Mouse (Mus musculus) small intestine, adult 2 months (tissue): Measurements from ENCODE around the gene Rabl6. TPM values are rescaled to one million over a fixed set of nuclear protein-coding genes. Genes with fewer than 3 reads are reported as not detected.

Experiments
- H3K27ac ChIP-seq: fragments of 200-500 bp; 2 replicates; pipeline ENCODE4 v1.5.1; 2012; ENCODE audit warnings: low read depth, low read length, control low read depth, inconsistent platforms; ENCODE audit not compliant: insufficient read depth
- H3K27me3 ChIP-seq: fragments of 200-500 bp; 2 replicates; pipeline ENCODE4 v1.6.1; 2012; ENCODE audit warnings: mild to moderate bottlenecking, moderate library complexity, low read length, inconsistent platforms; ENCODE audit not compliant: control insufficient read depth, insufficient read depth
- H3K36me3 ChIP-seq: fragments of 200-500 bp; 2 replicates; pipeline ENCODE4 v1.6.1; 2012; ENCODE audit warnings: mild to moderate bottlenecking, low read length, control low read depth, inconsistent platforms; ENCODE audit not compliant: control insufficient read depth, insufficient read depth
- H3K4me1 ChIP-seq: fragments of 200-500 bp; 2 replicates; pipeline ENCODE4 v1.6.1; 2012; ENCODE audit warnings: low read length, inconsistent platforms, mixed read lengths; ENCODE audit not compliant: control insufficient read depth, insufficient read depth, insufficient read length
- H3K4me3 ChIP-seq: fragments of 200-500 bp; 2 replicates; pipeline ENCODE4 v1.5.1; 2012; ENCODE audit warnings: low read depth, mild to moderate bottlenecking, control low read depth, inconsistent platforms, low read length, moderate library complexity
- CTCF ChIP-seq: fragments of 200-500 bp; IDR thresholded peaks from 2 replicates; pipeline ENCODE4 v1.5.1; 2012; ENCODE audit warnings: low read depth, mild to moderate bottlenecking, control low read depth, inconsistent platforms, low read length, moderate library complexity, mixed read lengths; ENCODE audit not compliant: insufficient replicate concordance, insufficient read length; ENCODE audit errors: extremely low read depth
- POLR2A ChIP-seq: fragments of 200-500 bp; IDR thresholded peaks from 2 replicates; pipeline ENCODE4 v1.6.1; 2012; ENCODE audit warnings: low read depth, mild to moderate bottlenecking, control low read depth, inconsistent platforms, low read length, moderate library complexity
- WGBS: fragments of 180-500 bp; shearing (Covaris S2); methylation state at CpG from one replicate; pipeline ENCODE4 v1.1.7; 2018; 5-methylcytosine and 5-hydroxymethylcytosine counted together
- polyA plus RNA-seq: library from polyadenylated mRNA; depleted of rRNA; stranded (reverse); fragments of >200 nt; gene quantifications from 2 replicates; pipeline ENCODE4 v1.2.3, GENCODE M21; 2012

Rabl6 gene
- polyA plus RNA-seq, 1 experiment: 47.6 TPM

GRCm38 (mm10) chr2:25583571-25583970 lies 24.8 kb downstream of the Rabl6 start:
- H3K27me3 ChIP-seq: peaks cover 17% of the 10 kb centered on the region
- H3K36me3 ChIP-seq: peaks cover 25% of the 10 kb centered on the region
- TF ChIP-seq POLR2A (no peak), CTCF (no peak)
- no peak overlapping the region for H3K4me3 ChIP-seq
- WGBS: 68% methylated on average over 4 of the region's 4 CpGs
- no peak overlapping the region for H3K27ac ChIP-seq
- peaks cover 21% of the 10 kb centered on the region for H3K4me1 ChIP-seq

GRCm38 (mm10) chr2:25583120-25583481 lies 25.2 kb downstream of the Rabl6 start:
- WGBS: 63% methylated on average over 6 of the region's 6 CpGs
- TF ChIP-seq CTCF: no peak
- TF ChIP-seq POLR2A: no peak
- Histone ChIP-seq H3K36me3 (peaks cover 25% of the 10 kb centered on the region), H3K27ac (no peak overlapping the region), H3K27me3 (peaks cover 22% of the 10 kb centered on the region), H3K4me1 (peaks cover 21% of the 10 kb centered on the region), H3K4me3 (no peak overlapping the region)

- no peak overlapping the region for H3K4me3 ChIP-seq
- H3K36me3 ChIP-seq: peaks cover 23% of the 10 kb centered on the region
- WGBS: 55% methylated on average over 12 of the region's 12 CpGs
- no peak overlapping the region for H3K27ac ChIP-seq
- H3K4me1 ChIP-seq: peaks cover 22% of the 10 kb centered on the region
- no peak for TF ChIP-seq POLR2A
- TF ChIP-seq CTCF: no peak
- H3K27me3 ChIP-seq: peaks cover 27% of the 10 kb centered on the region
These were observed 25.7 kb downstream of the Rabl6 start for GRCm38 (mm10) chr2:25582466-25583119.

- Histone ChIP-seq H3K4me1 (peaks cover 26% of the 10 kb centered on the region), H3K27ac (no peak overlapping the region), H3K36me3 (peaks cover 17% of the 10 kb centered on the region), H3K27me3 (peaks cover 34% of the 10 kb centered on the region), H3K4me3 (no peak overlapping the region)
- no peak for TF ChIP-seq CTCF
- TF ChIP-seq POLR2A: no peak
- WGBS: 20% methylated on average over 6 of the region's 6 CpGs
These were observed 26.4 kb downstream of the Rabl6 start for GRCm38 (mm10) chr2:25581901-25582301.

- Histone ChIP-seq H3K4me1 (peaks cover 26% of the 10 kb centered on the region), H3K27ac (no peak within 1 kb of the TSS), H3K27me3 (peaks cover 36% of the 10 kb centered on the region), H3K36me3 (peaks cover 13% of the 10 kb centered on the region), H3K4me3 (peak within 1 kb of the TSS; percentile 40)
- TF ChIP-seq CTCF: peak; percentile 85; the same call in 1 of the 2 replicates
- TF ChIP-seq POLR2A: no peak
- 6% methylated on average over 19 of the region's 19 CpGs for WGBS
These were observed 26.9 kb downstream of the Rabl6 start, which contains the start of gene Ajm1 for GRCm38 (mm10) chr2:25581294-25581864. Gene Ajm1, minus strand, starts transcription at chr2:25581757.

GRCm38 (mm10) chr2:25580621-25581101 lies 27.7 kb downstream of the Rabl6 start:
- no peak overlapping the region for H3K4me3 ChIP-seq
- no peak overlapping the region for H3K27ac ChIP-seq
- peaks cover 27% of the 10 kb centered on the region for H3K4me1 ChIP-seq
- H3K36me3 ChIP-seq: peaks cover 13% of the 10 kb centered on the region
- peaks cover 36% of the 10 kb centered on the region for H3K27me3 ChIP-seq
- no peak for TF ChIP-seq CTCF
- TF ChIP-seq POLR2A: no peak
- 19% methylated on average over 6 of the region's 6 CpGs for WGBS

- H3K36me3 ChIP-seq: peaks cover 7% of the 10 kb centered on the region
- WGBS: 2% methylated on average over 27 of the region's 27 CpGs
- peak overlapping the region; percentile 25 for H3K4me3 ChIP-seq
These were observed 28.4 kb downstream of the Rabl6 start for GRCm38 (mm10) chr2:25579737-25580460.

More at GRCm38 (mm10) chr2:25579737-25580460, 28.4 kb downstream of the Rabl6 start:
- peaks cover 36% of the 10 kb centered on the region for H3K27me3 ChIP-seq
- TF ChIP-seq POLR2A (no peak), CTCF (peak; percentile 75; the same call in 1 of the 2 replicates)
- H3K4me1 ChIP-seq: peaks cover 30% of the 10 kb centered on the region
- H3K27ac ChIP-seq: no peak overlapping the region
